Mouse (Mus musculus) cerebellum, adult 9-11 months (tissue): ENCODE measurements at regions not wholly inside any gene's neighbourhood (a gene's known extent, or its start where the extent isn't known, plus 50 kb on each side); places are given as distances from the start of the nearest gene placed in this dataset.

Experiments
- DNase-seq: peaks from one replicate; pipeline ENCODE4 v3.0.0; 2022

- DNase-seq = no peak
Measured at GRCm38 (mm10) chr11:19848412-19848811, 75.8 kb upstream of the Spred2 start.

GRCm38 (mm10) chr11:19849347-19849811 lies 74.8 kb upstream of the Spred2 start:
- DNase-seq = peak; percentile 22

DNA sequence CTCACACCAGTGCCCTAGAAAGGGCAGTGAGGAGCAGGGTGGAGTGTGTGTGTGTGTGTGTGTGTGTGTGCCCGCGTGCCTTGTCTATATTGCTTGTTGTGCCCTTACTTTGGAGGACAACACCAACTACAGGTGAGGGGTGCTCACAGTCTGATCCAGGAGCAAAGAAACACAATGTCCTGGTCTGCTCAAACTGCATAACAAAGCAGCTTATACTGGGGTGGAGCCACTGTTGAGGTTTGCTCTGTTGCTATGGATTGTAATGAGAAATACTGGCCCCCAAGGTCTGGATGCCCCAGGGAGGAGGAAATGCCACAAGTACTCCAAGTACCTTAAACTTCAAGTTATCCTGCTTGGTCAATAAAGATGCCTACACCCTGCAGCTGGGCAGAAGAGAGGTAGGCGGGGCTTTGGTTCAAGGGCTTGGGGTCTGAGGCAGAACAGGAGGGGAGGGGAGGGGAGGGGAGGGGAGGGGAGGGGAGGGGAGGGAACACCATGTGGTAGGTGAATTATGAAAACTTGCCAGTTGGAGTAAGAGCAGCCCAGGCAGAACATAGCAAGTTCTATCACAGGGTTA lies 74.2 kb upstream of the Spred2 start:
- no peak for DNase-seq

GRCm38 (mm10) chr11:19851022-19851615 lies 73.1 kb upstream of the Spred2 start:
- no peak for DNase-seq

GRCm38 (mm10) chr11:19861596-19861995 lies 62.6 kb upstream of the Spred2 start:
- no peak for DNase-seq

GRCm38 (mm10) chr11:19863327-19863726 lies 60.8 kb upstream of the Spred2 start:
- DNase-seq = no peak

- no peak for DNase-seq
Measured at GRCm38 (mm10) chr11:19866262-19866661, 57.9 kb upstream of the Spred2 start.

DNA sequence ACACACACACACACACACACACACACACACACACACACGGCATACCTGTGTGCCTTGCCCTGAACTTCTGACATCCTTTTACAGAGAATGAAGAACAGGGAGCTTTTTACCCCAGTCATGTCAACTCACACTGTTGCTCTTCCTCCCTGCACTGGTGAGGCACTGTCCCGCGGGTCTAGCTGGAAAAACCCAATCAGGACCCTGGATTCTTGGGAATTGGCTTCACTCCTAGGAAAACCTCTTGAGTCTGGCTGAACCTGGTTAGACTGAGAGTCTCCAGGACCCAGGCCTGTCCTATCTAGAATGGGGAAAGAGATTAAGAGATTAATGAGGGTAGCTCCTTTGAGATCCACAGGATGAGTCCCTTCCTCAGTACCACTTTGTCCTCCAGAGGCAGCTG lies 54.5 kb upstream of the Spred2 start:
- no peak for DNase-seq

DNA sequence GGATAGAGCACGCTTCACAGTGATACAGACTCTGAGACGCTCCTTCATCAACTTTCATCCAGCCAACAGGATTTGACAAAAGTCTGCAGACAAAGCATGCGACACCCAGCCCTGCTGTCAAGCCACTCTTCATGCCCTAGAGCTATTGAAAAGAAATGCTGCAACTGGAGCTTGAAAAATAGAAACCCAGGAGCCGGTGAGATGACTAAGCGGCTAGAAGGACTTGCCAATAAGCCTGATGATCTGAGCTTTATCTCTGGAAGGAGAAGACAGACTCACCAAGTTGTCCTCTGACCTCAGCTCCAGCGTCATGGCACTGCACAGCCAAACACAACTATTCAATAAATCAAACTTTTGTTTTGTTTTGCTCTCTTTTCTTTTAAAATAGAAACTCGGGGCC lies 54.0 kb upstream of the Spred2 start:
- DNase-seq = no peak

- DNase-seq = no peak
Measured at GRCm38 (mm10) chr11:19873796-19874195, 50.4 kb upstream of the Spred2 start.
